ENCODE assay signal across 15 mouse cellular contexts in genomic region chr1:118479246-118479645, GRCm38 (mm10).
DNase-seq lines count a peak whose midpoint lies in the region; ATAC-seq lines count a peak whose summit lies in the region.
"Had no signal": no experiment of that assay in that cellular context is flagged by ENCODE, and none has a peak within 500 bp of the region (broad histone marks: within the 10 kb centered on the region; RNA-seq: fewer than 3 reads in every experiment).

No protein-coding gene starts in this region.

- H3K27me3 ChIP-seq in neural tube, embryonic 15.5 days (replicated peaks): no peaks in the 10 kb centered on the region
- H3K27me3 ChIP-seq: CH12.LX; embryonic facial prominence, embryonic 13.5 days; neural tube, embryonic 12.5 days had no signal

- no peak overlapping the region for H3K9ac ChIP-seq in neural tube, embryonic 15.5 days (replicated peaks)
- H3K9ac ChIP-seq: embryonic facial prominence, embryonic 13.5 days; neural tube, embryonic 12.5 days had no signal

- no peak overlapping the region for H3K4me2 ChIP-seq in neural tube, embryonic 15.5 days
- H3K4me2 ChIP-seq: embryonic facial prominence, embryonic 13.5 days; midbrain, embryonic 11.5 days; neural tube, embryonic 12.5 days had no signal

- H3K27ac ChIP-seq in neural tube, embryonic 15.5 days (replicated peaks): no peak overlapping the region
- H3K27ac ChIP-seq: embryonic facial prominence, embryonic 13.5 days; neural tube, embryonic 12.5 days had no signal

- 0 out of 2 replicates have a peak, but pooled peaks cover 3% of the 10 kb centered on the region for H3K4me1 ChIP-seq in neural tube, embryonic 15.5 days
- H3K4me1 ChIP-seq: embryonic facial prominence, embryonic 13.5 days had no signal

- 87% methylated on average over 4 of the region's 4 CpGs for WGBS in neural tube, embryonic 15.5 days

- intact Hi-C loops in heart, postnatal 10 days (cut with DNase I): loop anchor here (5.0 kb wide), 1 partner anchor 157 kb away; the partner anchor contains the start of gene Nifk

- H3K9me3 ChIP-seq in neural tube, embryonic 15.5 days (replicated peaks): no peaks in the 10 kb centered on the region
- H3K9me3 ChIP-seq: embryonic facial prominence, embryonic 13.5 days; neural tube, embryonic 12.5 days had no signal

- peak; percentile 13 for DNase-seq in adrenal gland, postnatal 25 days
- peak; percentile 64 to 86 for DNase-seq in heart, adult 18-20 months
- peak; percentile 79 to 86 for DNase-seq in heart, postnatal 10 days
- DNase-seq in cerebellum, adult 18-20 months: no peak
- no peak for DNase-seq in spleen, postnatal 36 days (ENCODE audit: low spot score in 2 of 2)
- DNase-seq: cerebellum, postnatal 36 days; kidney, postnatal 4 days; lung, adult 2 months; thymus, postnatal 36 days had no signal

- H3K36me3 ChIP-seq in neural tube, embryonic 15.5 days: no peaks in the 10 kb centered on the region

- peak; percentile 49 for ATAC-seq in megakaryocyte progenitor cell, adult 5-6 weeks (replicated peaks; ENCODE audit: poor library complexity)
- ATAC-seq in neural tube, embryonic 15.5 days (ENCODE audit: low FRiP score): no peak

- no peak overlapping the region for H3K4me3 ChIP-seq in neural tube, embryonic 15.5 days (replicated peaks)
- H3K4me3 ChIP-seq: embryonic facial prominence, embryonic 13.5 days; neural tube, embryonic 12.5 days had no signal

Comparison
In these comparisons a context has a peak if more than half of its experiments do, and no peak if none do; other contexts are left out.
1. DNase-seq: peak in adrenal gland, postnatal 25 days (single experiment), heart, adult 18-20 months (2 of 2) and heart, postnatal 10 days (2 of 2); none in cerebellum, adult 18-20 months (0 of 2) and spleen, postnatal 36 days (0 of 2).